Mouse (Mus musculus): Measurements from ENCODE around the gene St3gal3. TPM values are rescaled to one million over a fixed set of nuclear protein-coding genes. Genes with fewer than 3 reads are reported as not detected.
A peak's percentile ranks its signal among the peaks of the same experiment; 100 is the strongest.

The St3gal3 gene
- 6.7 TPM in 2 replicates for polyA plus RNA-seq (2015; fragmentation: Nextera tagmentation; extraction: Ambion mirVana)

DNA sequence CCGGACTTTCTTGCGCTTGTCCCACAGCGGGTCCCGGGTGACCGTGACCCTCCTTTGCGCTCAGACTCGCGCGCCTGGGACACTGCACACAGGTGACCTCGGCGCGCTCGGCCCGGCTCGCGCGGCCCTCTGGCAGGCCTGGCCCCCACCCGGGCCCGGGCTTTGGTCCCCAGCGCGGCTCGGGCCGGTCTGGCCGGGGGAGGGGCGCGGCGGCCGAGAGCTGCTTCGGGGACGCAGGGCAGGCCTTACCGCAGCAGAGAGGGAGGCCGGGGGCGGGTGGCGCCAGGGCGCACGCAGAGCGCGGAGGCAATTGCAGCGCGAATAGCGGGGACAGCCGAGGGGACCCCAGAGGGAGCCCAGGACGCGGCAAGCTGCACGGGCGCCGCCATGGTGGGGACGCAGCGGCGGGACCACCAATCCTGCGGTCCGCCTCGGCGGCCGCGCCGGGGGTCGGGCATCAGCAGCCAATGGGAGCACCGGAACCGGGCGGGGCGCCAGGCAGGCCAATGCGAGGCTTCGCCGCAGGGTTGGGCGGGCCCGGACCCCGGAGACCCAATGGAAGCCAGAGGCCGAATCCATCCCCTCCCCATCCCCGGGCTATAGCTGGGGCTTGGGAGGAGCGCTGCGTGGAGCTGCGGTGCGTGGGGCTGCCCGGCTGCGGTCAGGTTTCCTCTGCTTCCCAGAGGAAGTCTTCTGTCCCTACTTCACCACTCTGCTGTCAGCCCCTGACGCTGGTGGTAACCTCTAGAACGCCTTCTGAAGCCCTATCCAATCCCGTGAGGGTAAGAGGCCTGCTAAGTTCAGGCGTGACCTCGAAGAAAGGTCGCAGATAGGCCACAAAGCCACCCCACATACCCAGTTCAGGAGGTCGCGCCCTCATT is at the start of gene St3gal3:
Gene St3gal3, minus strand, starts transcription at position 430 of the 881 bp plus-strand sequence.
- peak within 1 kb of the TSS; percentile 86 for H3K9ac ChIP-seq (ENCODE audit: low read length)
- peak; percentile 99 for ATAC-seq (ENCODE audit: low read depth)
- H3K4me1 ChIP-seq (replicated peaks; ENCODE audit: control insufficient read depth, insufficient read depth, low read length): peaks cover 13% of the 10 kb centered on the region
- H3K36me3 ChIP-seq (ENCODE audit: control insufficient read depth, insufficient read depth, low read length): peaks cover 22% of the 10 kb centered on the region
- peak within 1 kb of the TSS; percentile 64 for H3K4me2 ChIP-seq (ENCODE audit: low read depth, low read length)
- peak within 1 kb of the TSS; percentile 47; the same call in 1 of the 2 replicates for H3K27ac ChIP-seq (ENCODE audit: low read length)
- no peaks in the 10 kb centered on the region for H3K9me3 ChIP-seq (ENCODE audit: control insufficient read depth, low read length)
- peak within 1 kb of the TSS; percentile 91 for H3K4me3 ChIP-seq (ENCODE audit: low read length)
- no peaks in the 10 kb centered on the region for H3K27me3 ChIP-seq (ENCODE audit: control insufficient read depth, insufficient read depth, low read depth, low read length)
- under 1% methylated on average over 81 of the region's 84 CpGs for WGBS

DNA sequence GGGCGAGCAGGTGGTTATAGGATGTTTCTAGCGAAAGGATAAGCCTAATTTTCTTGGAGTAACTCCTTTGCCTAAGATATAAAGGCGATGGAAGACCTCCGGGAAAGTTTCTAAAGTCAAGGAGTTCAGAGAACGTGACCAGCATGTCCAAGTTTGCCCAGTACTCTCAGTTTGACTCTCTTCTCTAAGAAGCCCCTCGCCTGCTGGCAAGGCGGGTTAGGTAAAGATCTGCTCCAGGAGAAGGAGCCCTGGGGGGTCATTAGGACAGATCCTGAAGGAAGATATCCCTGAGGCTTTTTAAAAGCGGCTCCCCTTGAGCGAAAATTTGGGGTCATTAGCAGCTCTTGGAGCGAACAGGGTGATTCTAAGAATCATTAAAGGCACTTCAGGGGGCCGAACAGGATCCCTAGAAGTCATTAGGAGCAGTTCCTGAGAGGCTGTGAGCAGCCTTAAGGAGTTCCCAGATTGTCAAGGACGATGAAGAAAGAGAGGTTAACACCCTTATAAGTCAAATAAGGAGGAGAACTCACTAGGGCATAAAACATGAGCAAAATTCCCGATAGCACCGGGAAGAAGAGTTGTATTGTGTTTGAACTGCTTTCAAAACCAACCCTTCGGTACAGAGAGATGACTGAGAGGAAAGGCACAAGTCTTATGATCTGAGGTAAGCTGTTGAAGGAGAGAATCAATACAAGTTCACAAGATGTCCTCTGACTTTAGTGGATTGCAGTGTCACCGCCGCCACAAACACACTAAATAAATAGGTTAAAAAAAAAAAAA is 45.8 kb upstream of the St3gal3 start:
- Histone ChIP-seq H3K27me3 (ENCODE audit: control insufficient read depth, insufficient read depth, low read depth, low read length) (no peaks in the 10 kb centered on the region), H3K9me3 (ENCODE audit: control insufficient read depth, low read length) (no peaks in the 10 kb centered on the region), H3K27ac (ENCODE audit: low read length) (peak overlapping the region; percentile 96), H3K4me1 (replicated peaks; ENCODE audit: control insufficient read depth, insufficient read depth, low read length) (peaks cover 11% of the 10 kb centered on the region), H3K4me3 (ENCODE audit: low read length) (peak overlapping the region; percentile 66), H3K36me3 (ENCODE audit: control insufficient read depth, insufficient read depth, low read length) (peaks cover 14% of the 10 kb centered on the region), H3K9ac (ENCODE audit: low read length) (peak overlapping the region; percentile 87), H3K4me2 (ENCODE audit: low read depth, low read length) (peak overlapping the region; percentile 92)
- WGBS: 13% methylated on average over 17 of the region's 17 CpGs
- ATAC-seq (ENCODE audit: low read depth): no peak

GRCm38 (mm10) chr4:118179467-118180300 is 45.0 kb upstream of the St3gal3 start, which contains the start of gene Kdm4a:
Gene Kdm4a, minus strand, starts transcription at chr4:118180043.
- Histone ChIP-seq H3K4me1 (replicated peaks; ENCODE audit: control insufficient read depth, insufficient read depth, low read length) (peaks cover 11% of the 10 kb centered on the region), H3K27ac (ENCODE audit: low read length) (peak within 1 kb of the TSS; percentile 96), H3K36me3 (ENCODE audit: control insufficient read depth, insufficient read depth, low read length) (peaks cover 21% of the 10 kb centered on the region), H3K9me3 (ENCODE audit: control insufficient read depth, low read length) (no peaks in the 10 kb centered on the region), H3K4me2 (ENCODE audit: low read depth, low read length) (peak within 1 kb of the TSS; percentile 92), H3K9ac (ENCODE audit: low read length) (peak within 1 kb of the TSS; percentile 87), H3K4me3 (ENCODE audit: low read length) (peak within 1 kb of the TSS; percentile 66), H3K27me3 (ENCODE audit: control insufficient read depth, insufficient read depth, low read depth, low read length) (no peaks in the 10 kb centered on the region)
- WGBS: 0% methylated on average over 38 of the region's 38 CpGs
- peak; percentile 100 for ATAC-seq (ENCODE audit: low read depth)

- no peaks in the 10 kb centered on the region for H3K27me3 ChIP-seq (ENCODE audit: control insufficient read depth, insufficient read depth, low read depth, low read length)
- WGBS: under 1% methylated on average over 12 of the region's 12 CpGs
- peaks cover 27% of the 10 kb centered on the region for H3K36me3 ChIP-seq (ENCODE audit: control insufficient read depth, insufficient read depth, low read length)
- peak overlapping the region; percentile 66 for H3K4me3 ChIP-seq (ENCODE audit: low read length)
- ATAC-seq (ENCODE audit: low read depth): no peak
- peak overlapping the region; percentile 51 for H3K27ac ChIP-seq (ENCODE audit: low read length)
- H3K4me2 ChIP-seq (ENCODE audit: low read depth, low read length): peak overlapping the region; percentile 78
- peaks cover 11% of the 10 kb centered on the region for H3K4me1 ChIP-seq (replicated peaks; ENCODE audit: control insufficient read depth, insufficient read depth, low read length)
- peak overlapping the region; percentile 87 for H3K9ac ChIP-seq (ENCODE audit: low read length)
- H3K9me3 ChIP-seq (ENCODE audit: control insufficient read depth, low read length): no peaks in the 10 kb centered on the region
Observed at GRCm38 (mm10) chr4:118178952-118179466, 44.3 kb upstream of the St3gal3 start.

- Histone ChIP-seq H3K9ac (ENCODE audit: low read length) (no peak overlapping the region), H3K27ac (ENCODE audit: low read length) (no peak overlapping the region), H3K4me1 (replicated peaks; ENCODE audit: control insufficient read depth, insufficient read depth, low read length) (no peaks in the 10 kb centered on the region), H3K4me2 (ENCODE audit: low read depth, low read length) (no peak overlapping the region), H3K4me3 (ENCODE audit: low read length) (no peak overlapping the region), H3K36me3 (ENCODE audit: control insufficient read depth, insufficient read depth, low read length) (peaks cover 76% of the 10 kb centered on the region), H3K9me3 (ENCODE audit: control insufficient read depth, low read length) (no peaks in the 10 kb centered on the region), H3K27me3 (ENCODE audit: control insufficient read depth, insufficient read depth, low read depth, low read length) (no peaks in the 10 kb centered on the region)
- ATAC-seq (ENCODE audit: low read depth): no peak
- WGBS: 93% methylated on average over 12 of the region's 12 CpGs
Observed at GRCm38 (mm10) chr4:118172461-118172860, 37.7 kb upstream of the St3gal3 start.

- H3K9ac ChIP-seq (ENCODE audit: low read length): no peak overlapping the region
- ATAC-seq (ENCODE audit: low read depth): no peak
- H3K4me2 ChIP-seq (ENCODE audit: low read depth, low read length): no peak overlapping the region
- peaks cover 77% of the 10 kb centered on the region for H3K36me3 ChIP-seq (ENCODE audit: control insufficient read depth, insufficient read depth, low read length)
- 82% methylated on average over 9 of the region's 9 CpGs for WGBS
- no peak overlapping the region for H3K4me3 ChIP-seq (ENCODE audit: low read length)
- no peak overlapping the region for H3K27ac ChIP-seq (ENCODE audit: low read length)
- H3K9me3 ChIP-seq (ENCODE audit: control insufficient read depth, low read length): no peaks in the 10 kb centered on the region
- H3K4me1 ChIP-seq (replicated peaks; ENCODE audit: control insufficient read depth, insufficient read depth, low read length): no peaks in the 10 kb centered on the region
- no peaks in the 10 kb centered on the region for H3K27me3 ChIP-seq (ENCODE audit: control insufficient read depth, insufficient read depth, low read depth, low read length)
Observed at GRCm38 (mm10) chr4:118171006-118171405, 36.3 kb upstream of the St3gal3 start.

- 94% methylated on average over 12 of the region's 12 CpGs for WGBS
- H3K4me1 ChIP-seq (replicated peaks; ENCODE audit: control insufficient read depth, insufficient read depth, low read length): no peaks in the 10 kb centered on the region
- peaks cover 82% of the 10 kb centered on the region for H3K36me3 ChIP-seq (ENCODE audit: control insufficient read depth, insufficient read depth, low read length)
- no peak overlapping the region for H3K9ac ChIP-seq (ENCODE audit: low read length)
- no peak overlapping the region for H3K4me3 ChIP-seq (ENCODE audit: low read length)
- H3K4me2 ChIP-seq (ENCODE audit: low read depth, low read length): no peak overlapping the region
- H3K9me3 ChIP-seq (ENCODE audit: control insufficient read depth, low read length): no peaks in the 10 kb centered on the region
- no peak for ATAC-seq (ENCODE audit: low read depth)
- H3K27ac ChIP-seq (ENCODE audit: low read length): no peak overlapping the region
- H3K27me3 ChIP-seq (ENCODE audit: control insufficient read depth, insufficient read depth, low read depth, low read length): no peaks in the 10 kb centered on the region
Observed at GRCm38 (mm10) chr4:118162123-118162522, 27.4 kb upstream of the St3gal3 start.

DNA sequence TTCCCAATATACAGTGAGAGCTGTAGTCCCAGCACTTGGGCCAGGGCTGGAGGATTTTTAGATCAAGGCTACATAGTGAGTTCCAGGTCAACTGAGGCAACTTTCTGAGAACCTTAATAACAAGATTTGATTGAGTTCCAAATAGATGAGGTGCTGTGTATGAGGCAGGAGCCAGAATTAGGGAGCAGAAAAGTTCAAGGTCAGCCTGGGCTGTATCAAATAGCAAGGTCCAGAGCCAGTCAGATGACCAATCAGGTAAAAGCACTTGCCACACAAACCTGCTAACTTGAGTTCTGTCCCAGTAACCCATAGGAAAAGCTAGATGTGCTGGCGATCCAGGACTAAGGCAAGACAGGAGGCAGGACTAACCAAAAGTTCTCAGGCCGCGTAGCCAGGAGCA is 23.0 kb upstream of the St3gal3 start:
- Histone ChIP-seq H3K4me1 (replicated peaks; ENCODE audit: control insufficient read depth, insufficient read depth, low read length) (no peaks in the 10 kb centered on the region), H3K4me3 (ENCODE audit: low read length) (no peak overlapping the region), H3K9me3 (ENCODE audit: control insufficient read depth, low read length) (no peaks in the 10 kb centered on the region), H3K27me3 (ENCODE audit: control insufficient read depth, insufficient read depth, low read depth, low read length) (no peaks in the 10 kb centered on the region), H3K27ac (ENCODE audit: low read length) (no peak overlapping the region), H3K9ac (ENCODE audit: low read length) (no peak overlapping the region), H3K36me3 (ENCODE audit: control insufficient read depth, insufficient read depth, low read length) (peaks cover 65% of the 10 kb centered on the region), H3K4me2 (ENCODE audit: low read depth, low read length) (no peak overlapping the region)
- WGBS: 96% methylated on average over 3 of the region's 3 CpGs
- no peak for ATAC-seq (ENCODE audit: low read depth)
